Mouse (Mus musculus) midbrain, embryonic 15.5 days (tissue): ENCODE measurements around the gene Met. TPM values are rescaled to one million over a fixed set of nuclear protein-coding genes. Genes with fewer than 3 reads are reported as not detected.
A peak's percentile ranks its signal among the peaks of the same experiment; 100 is the strongest.

Source experiments
- ATAC-seq: fragments of 200-750 bp; cut with Nextera tagmentation; replicated peaks from 2 replicates; pipeline ENCODE4 v1.8.0; 2017; ENCODE audit warnings: moderate TSS enrichment
- H3K27ac ChIP-seq: fragments of 300-500 bp; sonication (generic); 2 replicates; pipeline ENCODE4 v1.5.1; 2015; ENCODE audit warnings: mild to moderate bottlenecking, inconsistent platforms
- H3K27me3 ChIP-seq: fragments of 300-500 bp; sonication (generic); replicated peaks from 2 replicates; pipeline ENCODE4 v1.6.1; 2015; ENCODE audit warnings: inconsistent platforms
- H3K36me3 ChIP-seq: fragments of 300-500 bp; sonication (generic); replicated peaks from 2 replicates; pipeline ENCODE4 v1.6.1; 2015; ENCODE audit warnings: inconsistent platforms
- H3K4me1 ChIP-seq: fragments of 300-500 bp; sonication (generic); 2 replicates; pipeline ENCODE4 v1.6.1; 2015; ENCODE audit warnings: inconsistent platforms
- H3K4me2 ChIP-seq: fragments of 300-500 bp; sonication (generic); 2 replicates; pipeline ENCODE4 v1.6.1; 2015; ENCODE audit warnings: inconsistent platforms, mild to moderate bottlenecking, moderate library complexity
- H3K4me3 ChIP-seq: fragments of 300-500 bp; sonication (generic); 2 replicates; pipeline ENCODE4 v1.5.1; 2015; ENCODE audit warnings: mild to moderate bottlenecking, inconsistent platforms
- H3K9ac ChIP-seq: fragments of 300-500 bp; sonication (generic); 2 replicates; pipeline ENCODE4 v1.6.1; 2015; ENCODE audit warnings: mild to moderate bottlenecking, inconsistent platforms
- H3K9me3 ChIP-seq: fragments of 300-500 bp; sonication (generic); 2 replicates; pipeline ENCODE4 v1.6.1; 2016; ENCODE audit warnings: inconsistent platforms
- WGBS: fragments of 180-500 bp; shearing (Covaris S2); methylation state at CpG from one replicate; pipeline ENCODE4 v1.1.7; 2015; ENCODE audit warnings: mixed read lengths; 5-methylcytosine and 5-hydroxymethylcytosine counted together
- polyA plus RNA-seq: library from polyadenylated mRNA; unstranded; fragments of >200 nt; fragmentation: Nextera tagmentation; extraction: Ambion mirVana; gene quantifications from 2 replicates; pipeline ENCODE4 v1.2.1, GENCODE M21; 2015

Met gene
- polyA plus RNA-seq, 1 experiment from 2014 or later: 0.99 TPM

DNA sequence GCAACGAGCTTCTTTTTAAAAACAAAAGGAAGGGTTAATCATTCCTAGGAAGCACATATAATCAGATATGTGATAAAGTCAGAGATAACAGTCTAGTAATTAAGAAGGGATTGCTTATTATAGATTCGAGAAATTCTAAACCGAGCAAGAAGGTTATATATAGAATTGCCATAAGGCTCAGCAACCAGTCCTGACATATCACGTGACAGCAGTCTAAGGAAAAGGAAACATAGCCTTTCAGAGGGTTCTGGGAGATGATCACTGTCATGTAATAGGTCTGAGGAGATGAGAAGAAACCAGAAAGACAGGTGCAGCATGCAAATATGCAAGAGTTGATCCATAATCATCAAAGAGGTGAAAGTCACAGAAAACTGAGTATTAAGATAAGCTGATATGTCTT, 59.3 kb downstream of the Met start:
- Histone ChIP-seq H3K4me2 (no peak overlapping the region), H3K4me1 (peaks cover 5% of the 10 kb centered on the region; the same call in 1 of the 2 replicates), H3K9ac (no peak overlapping the region), H3K9me3 (no peaks in the 10 kb centered on the region), H3K27ac (no peak overlapping the region), H3K4me3 (no peak overlapping the region), H3K27me3 (no peaks in the 10 kb centered on the region), H3K36me3 (no peaks in the 10 kb centered on the region)
- 75% methylated on average over 4 of the region's 4 CpGs for WGBS
- ATAC-seq: no peak

DNA sequence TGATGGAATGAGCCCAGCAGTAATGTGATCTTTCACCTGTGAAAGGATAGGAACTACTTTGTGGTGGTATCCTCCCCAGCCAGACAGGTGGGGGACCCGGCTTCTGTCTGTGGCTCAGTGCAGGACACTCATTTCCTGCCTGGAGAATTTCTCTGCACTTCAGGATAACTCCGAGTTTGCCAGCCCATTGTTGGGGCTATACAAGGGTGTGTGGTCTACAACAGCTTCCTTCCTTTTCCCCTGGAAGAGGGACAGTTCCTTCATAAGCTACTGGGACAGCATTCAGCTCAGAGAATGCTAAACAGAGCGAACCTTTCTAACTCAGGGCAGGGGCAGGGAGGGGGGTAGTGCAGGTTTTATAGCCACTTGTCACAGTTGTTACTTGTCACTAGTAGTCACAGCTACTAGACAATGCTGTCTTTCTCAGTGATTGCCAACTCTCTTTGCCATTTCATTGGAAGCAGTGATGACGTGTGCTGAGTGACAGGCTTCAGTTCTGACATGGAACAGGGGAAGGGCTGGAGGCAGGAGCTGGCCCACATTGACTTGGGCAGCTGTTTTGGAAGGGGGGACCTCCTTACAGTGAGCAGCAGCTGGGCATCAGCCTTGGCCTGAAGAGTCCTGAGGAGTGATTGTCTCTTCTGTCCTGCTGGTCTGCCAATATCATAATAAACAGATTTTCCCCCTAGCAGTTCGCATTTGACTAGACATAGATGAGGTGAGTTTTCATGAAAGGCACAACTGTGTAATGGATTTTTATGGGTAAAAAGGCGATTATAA, 66.1 kb downstream of the Met start:
- Histone ChIP-seq H3K9ac (no peak overlapping the region), H3K4me2 (no peak overlapping the region), H3K27ac (no peak overlapping the region), H3K9me3 (no peaks in the 10 kb centered on the region), H3K36me3 (no peaks in the 10 kb centered on the region), H3K27me3 (no peaks in the 10 kb centered on the region), H3K4me3 (no peak overlapping the region), H3K4me1 (no peaks in the 10 kb centered on the region)
- no peak for ATAC-seq
- WGBS: 62% methylated on average over 6 of the region's 6 CpGs

DNA sequence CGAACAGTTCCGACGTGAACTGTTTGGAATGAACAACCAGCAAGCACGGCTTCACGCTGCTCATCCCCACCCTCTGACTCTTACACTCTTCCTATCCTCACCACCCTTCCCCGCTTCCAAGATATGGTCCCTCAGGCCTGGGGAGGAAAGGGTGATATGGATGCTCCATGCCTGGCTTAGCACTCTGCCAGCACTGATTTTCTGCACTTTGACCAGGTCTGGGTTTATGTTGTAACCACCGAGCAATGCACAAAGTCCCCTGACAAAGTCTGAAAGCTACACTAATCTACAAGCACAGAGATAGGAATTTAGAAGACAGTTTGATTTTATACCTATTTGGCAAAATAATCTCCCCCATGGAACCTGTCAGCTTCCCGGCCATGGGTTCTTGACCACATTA, 78.0 kb downstream of the Met start:
- Histone ChIP-seq H3K4me3 (no peak overlapping the region), H3K9ac (no peak overlapping the region), H3K4me2 (no peak overlapping the region), H3K27me3 (no peaks in the 10 kb centered on the region), H3K36me3 (no peaks in the 10 kb centered on the region), H3K9me3 (no peaks in the 10 kb centered on the region), H3K27ac (no peak overlapping the region), H3K4me1 (no peaks in the 10 kb centered on the region)
- no peak for ATAC-seq
- WGBS: 93% methylated on average over 8 of the region's 8 CpGs

GRCm38 (mm10) chr6:17542383-17542782, 78.8 kb downstream of the Met start:
- Histone ChIP-seq H3K27me3 (no peaks in the 10 kb centered on the region), H3K36me3 (no peaks in the 10 kb centered on the region), H3K4me1 (0 out of 2 replicates have a peak, but pooled peaks cover 3% of the 10 kb centered on the region), H3K27ac (no peak overlapping the region), H3K9me3 (no peaks in the 10 kb centered on the region), H3K4me3 (no peak overlapping the region), H3K4me2 (no peak overlapping the region), H3K9ac (no peak overlapping the region)
- WGBS: 82% methylated on average over 7 of the region's 7 CpGs
- no peak for ATAC-seq

- H3K9ac ChIP-seq: no peak overlapping the region
- H3K9me3 ChIP-seq: no peaks in the 10 kb centered on the region
- no peaks in the 10 kb centered on the region for H3K27me3 ChIP-seq
- no peak for ATAC-seq
- H3K4me2 ChIP-seq: no peak overlapping the region
- H3K4me1 ChIP-seq: 0 out of 2 replicates have a peak, but pooled peaks cover 3% of the 10 kb centered on the region
- H3K27ac ChIP-seq: no peak overlapping the region
- H3K4me3 ChIP-seq: no peak overlapping the region
- WGBS: 85% methylated on average over 9 of the region's 9 CpGs
- H3K36me3 ChIP-seq: no peaks in the 10 kb centered on the region
Measured at GRCm38 (mm10) chr6:17545480-17545879, 81.9 kb downstream of the Met start.

DNA sequence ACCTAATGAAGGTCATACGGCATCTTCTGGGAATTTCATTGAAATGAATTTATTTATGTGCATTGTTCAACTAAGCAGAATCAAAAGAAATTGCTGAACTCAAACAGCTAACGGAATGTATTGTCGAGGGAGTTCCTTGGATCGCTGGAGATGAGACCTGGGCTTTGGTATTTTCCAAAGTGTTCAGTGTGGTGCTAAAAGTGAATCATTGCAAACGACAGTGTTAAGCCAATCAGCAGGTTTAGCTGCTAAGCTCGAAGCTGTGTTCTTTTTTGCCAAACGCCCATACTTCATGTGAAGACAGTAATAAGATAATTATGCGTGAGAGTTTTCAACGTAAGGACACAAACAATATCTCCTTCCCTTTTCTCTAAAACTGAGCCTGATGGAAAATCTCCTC, 82.7 kb downstream of the Met start:
- Histone ChIP-seq H3K36me3 (no peaks in the 10 kb centered on the region), H3K4me3 (no peak overlapping the region), H3K4me1 (0 out of 2 replicates have a peak, but pooled peaks cover 3% of the 10 kb centered on the region), H3K4me2 (no peak overlapping the region), H3K9me3 (no peaks in the 10 kb centered on the region), H3K27me3 (no peaks in the 10 kb centered on the region), H3K9ac (no peak overlapping the region), H3K27ac (no peak overlapping the region)
- no peak for ATAC-seq
- WGBS: 62% methylated on average over 9 of the region's 9 CpGs

GRCm38 (mm10) chr6:17546825-17547224, 83.2 kb downstream of the Met start:
- 0 out of 2 replicates have a peak, but pooled peaks cover 3% of the 10 kb centered on the region for H3K4me1 ChIP-seq

DNA sequence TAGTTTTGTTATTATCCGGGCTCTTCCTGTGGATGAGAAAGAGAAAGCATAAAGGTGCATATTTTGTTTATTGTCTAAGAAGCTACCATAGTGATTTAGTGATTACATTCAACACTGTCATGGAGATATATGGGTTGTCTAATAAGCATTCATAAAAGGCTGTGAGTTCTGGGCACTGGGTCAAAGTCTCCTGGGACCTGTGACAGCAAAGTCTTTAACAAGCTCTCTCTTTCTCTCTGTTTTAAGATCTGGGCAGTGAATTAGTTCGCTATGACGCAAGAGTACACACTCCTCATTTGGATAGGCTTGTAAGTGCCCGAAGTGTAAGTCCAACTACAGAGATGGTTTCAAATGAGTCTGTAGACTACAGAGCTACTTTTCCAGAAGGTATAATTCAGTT, 85.2 kb downstream of the Met start:
- H3K27me3 ChIP-seq: no peaks in the 10 kb centered on the region
- no peaks in the 10 kb centered on the region for H3K9me3 ChIP-seq
- no peak overlapping the region for H3K4me3 ChIP-seq
- no peak overlapping the region for H3K9ac ChIP-seq
- no peak for ATAC-seq
- no peak overlapping the region for H3K27ac ChIP-seq
- 0 out of 2 replicates have a peak, but pooled peaks cover 3% of the 10 kb centered on the region for H3K4me1 ChIP-seq
- WGBS: 89% methylated on average over 4 of the region's 4 CpGs
- H3K4me2 ChIP-seq: no peak overlapping the region
- no peaks in the 10 kb centered on the region for H3K36me3 ChIP-seq

More at GRCm38 (mm10) chr6:17546825-17547224, 83.2 kb downstream of the Met start:
- 60% methylated on average over 5 of the region's 5 CpGs for WGBS
- no peaks in the 10 kb centered on the region for H3K27me3 ChIP-seq
- no peak overlapping the region for H3K4me2 ChIP-seq
- no peak for ATAC-seq
- no peak overlapping the region for H3K9ac ChIP-seq
- no peaks in the 10 kb centered on the region for H3K9me3 ChIP-seq
- no peak overlapping the region for H3K4me3 ChIP-seq
- H3K36me3 ChIP-seq: no peaks in the 10 kb centered on the region
- H3K27ac ChIP-seq: no peak overlapping the region

DNA sequence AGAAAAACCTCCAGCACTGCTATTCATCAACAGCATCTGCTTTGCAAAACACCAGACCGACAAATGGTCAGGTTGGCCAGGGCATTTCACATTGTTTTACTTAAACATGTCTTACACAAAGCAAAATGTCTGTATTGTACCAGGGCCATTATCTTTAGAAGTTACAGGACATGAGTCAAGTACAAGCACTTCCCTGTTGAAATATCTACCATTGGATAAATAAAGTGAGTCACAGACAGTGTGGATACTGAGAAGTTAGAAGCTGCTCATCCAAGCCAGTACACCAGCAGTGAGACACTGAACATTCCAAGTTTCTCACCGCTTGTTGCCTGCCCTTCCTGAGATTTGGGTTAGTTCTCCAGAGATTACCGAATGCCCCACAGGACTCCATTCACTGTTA, 86.0 kb downstream of the Met start:
- Histone ChIP-seq H3K9me3 (no peaks in the 10 kb centered on the region), H3K4me2 (no peak overlapping the region), H3K4me3 (no peak overlapping the region), H3K27ac (no peak overlapping the region), H3K36me3 (no peaks in the 10 kb centered on the region), H3K9ac (no peak overlapping the region), H3K27me3 (no peaks in the 10 kb centered on the region), H3K4me1 (0 out of 2 replicates have a peak, but pooled peaks cover 3% of the 10 kb centered on the region)
- WGBS: 95% methylated on average over 3 of the region's 3 CpGs
- no peak for ATAC-seq

GRCm38 (mm10) chr6:17554263-17554662, 90.7 kb downstream of the Met start:
- Histone ChIP-seq H3K9me3 (no peaks in the 10 kb centered on the region), H3K4me1 (no peaks in the 10 kb centered on the region), H3K36me3 (no peaks in the 10 kb centered on the region), H3K4me3 (no peak overlapping the region), H3K9ac (no peak overlapping the region), H3K27me3 (no peaks in the 10 kb centered on the region), H3K27ac (no peak overlapping the region), H3K4me2 (no peak overlapping the region)
- 80% methylated on average over 7 of the region's 7 CpGs for WGBS
- no peak for ATAC-seq

- 33% methylated on average over 3 of the region's 3 CpGs for WGBS
Measured at GRCm38 (mm10) chr6:17554757-17555156, 91.2 kb downstream of the Met start.

DNA sequence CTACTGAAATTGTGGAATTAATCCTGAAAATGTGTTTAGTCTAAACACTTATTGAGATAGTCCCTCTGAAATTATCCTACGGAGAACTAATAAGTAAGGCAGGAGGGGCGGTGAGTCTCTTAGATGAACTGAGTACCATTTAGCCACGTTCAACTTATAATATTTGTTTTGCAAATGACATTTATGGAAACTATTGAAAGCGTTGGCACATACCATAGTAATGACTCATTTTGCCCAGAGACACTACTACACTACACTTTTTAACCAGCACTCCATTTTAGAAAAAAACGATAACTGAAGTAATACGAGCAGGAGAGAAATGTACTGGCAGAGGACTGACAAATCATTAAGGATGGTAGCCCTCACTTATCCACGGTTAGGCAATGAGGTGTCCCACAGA, 92.1 kb downstream of the Met start:
- Histone ChIP-seq H3K27ac (no peak overlapping the region), H3K9ac (no peak overlapping the region), H3K4me1 (no peaks in the 10 kb centered on the region), H3K27me3 (no peaks in the 10 kb centered on the region), H3K4me2 (no peak overlapping the region), H3K36me3 (no peaks in the 10 kb centered on the region), H3K9me3 (no peaks in the 10 kb centered on the region), H3K4me3 (no peak overlapping the region)
- 87% methylated on average over 7 of the region's 7 CpGs for WGBS
- ATAC-seq: no peak

More at GRCm38 (mm10) chr6:17554757-17555156, 91.2 kb downstream of the Met start:
- no peak overlapping the region for H3K27ac ChIP-seq
- no peak overlapping the region for H3K9ac ChIP-seq
- H3K27me3 ChIP-seq: no peaks in the 10 kb centered on the region
- H3K36me3 ChIP-seq: no peaks in the 10 kb centered on the region
- H3K9me3 ChIP-seq: no peaks in the 10 kb centered on the region
- no peaks in the 10 kb centered on the region for H3K4me1 ChIP-seq
- 0 out of 2 replicates have a peak, but pooled peaks have one; percentile 37 for ATAC-seq
- no peak overlapping the region for H3K4me2 ChIP-seq
- no peak overlapping the region for H3K4me3 ChIP-seq

DNA sequence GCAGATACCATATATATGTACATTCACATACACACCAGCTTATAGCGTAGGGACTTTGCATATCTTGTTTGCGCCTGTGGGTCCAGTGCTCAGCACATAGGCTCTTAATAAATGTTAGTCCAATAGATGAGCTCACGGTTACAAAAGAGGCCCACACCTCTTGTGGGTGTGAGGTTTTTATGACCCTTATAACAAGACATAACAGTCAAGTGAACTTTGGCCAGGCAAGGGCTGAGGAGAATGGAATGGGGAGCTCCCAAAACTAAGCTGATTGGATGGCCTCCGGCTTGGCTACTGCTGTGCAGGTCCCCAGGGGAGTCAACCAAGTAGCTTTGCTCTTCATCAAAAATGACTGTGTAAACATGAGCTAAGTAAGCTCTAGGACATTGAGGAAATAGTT, 96.1 kb downstream of the Met start:
- H3K9ac ChIP-seq: no peak overlapping the region
- H3K36me3 ChIP-seq: no peaks in the 10 kb centered on the region
- no peak overlapping the region for H3K27ac ChIP-seq
- no peaks in the 10 kb centered on the region for H3K9me3 ChIP-seq
- H3K27me3 ChIP-seq: no peaks in the 10 kb centered on the region
- WGBS: 90% methylated on average over 4 of the region's 4 CpGs
- peaks cover 5% of the 10 kb centered on the region; the same call in 1 of the 2 replicates for H3K4me1 ChIP-seq
- no peak overlapping the region for H3K4me3 ChIP-seq
- H3K4me2 ChIP-seq: no peak overlapping the region
- no peak for ATAC-seq
